Mouse (Mus musculus) splenic B cell, adult 2 months (primary cell): ENCODE measurements around the gene Neurl2.

Experiments used
- DNase-seq: peaks from one replicate; pipeline ENCODE4 v3.0.0-alpha.2; 2011; ENCODE audit warnings: low read depth, low spot score
- H3K27me3 ChIP-seq: 2 replicates; pipeline ENCODE4 v1.6.1; 2012; ENCODE audit warnings: mild to moderate bottlenecking, low read length, moderate library complexity, mixed read lengths; ENCODE audit not compliant: control insufficient read depth, poor library complexity, insufficient read depth, severe bottlenecking
- H3K36me3 ChIP-seq: 2 replicates; pipeline ENCODE4 v1.6.1; 2012; ENCODE audit warnings: mild to moderate bottlenecking, low read length, moderate library complexity, mixed read lengths; ENCODE audit not compliant: control insufficient read depth, poor library complexity, insufficient read depth, severe bottlenecking

Neurl2 gene

GRCm38 (mm10) chr2:164832748-164833301 lies 431 bp downstream of the Neurl2 start, which contains the start of gene Ctsa:
Gene Ctsa, plus strand, starts transcription at chr2:164832873.
- Histone ChIP-seq H3K27me3 (no peaks in the 10 kb centered on the region), H3K36me3 (peaks cover 5% of the 10 kb centered on the region)
- peak; percentile 88 for DNase-seq

- H3K36me3 ChIP-seq, result peaks cover 5% of the 10 kb centered on the region
- H3K27me3 ChIP-seq, result no peaks in the 10 kb centered on the region
- DNase-seq, result no peak
These were observed 1.1 kb downstream of the Neurl2 start for GRCm38 (mm10) chr2:164832032-164832747.

- peak; percentile 75 for DNase-seq
- no peaks in the 10 kb centered on the region for H3K27me3 ChIP-seq
- peaks cover 1% of the 10 kb centered on the region; the same call in 1 of the 2 replicates for H3K36me3 ChIP-seq
These were observed 2.2 kb downstream of the Neurl2 start for GRCm38 (mm10) chr2:164831029-164831428.

GRCm38 (mm10) chr2:164829090-164829489 lies 4.2 kb downstream of the Neurl2 start:
- DNase-seq, result no peak
- Histone ChIP-seq H3K27me3 (no peaks in the 10 kb centered on the region), H3K36me3 (peaks cover 3% of the 10 kb centered on the region)

- no peaks in the 10 kb centered on the region for H3K27me3 ChIP-seq
- peaks cover 3% of the 10 kb centered on the region for H3K36me3 ChIP-seq
- no peak for DNase-seq
These were observed 4.8 kb downstream of the Neurl2 start, which contains the start of gene Spata25 for GRCm38 (mm10) chr2:164828437-164828836. Gene Spata25, minus strand, starts transcription at chr2:164828537.

GRCm38 (mm10) chr2:164827146-164827850 lies 6.0 kb downstream of the Neurl2 start:
- Histone ChIP-seq H3K27me3 (no peaks in the 10 kb centered on the region), H3K36me3 (peaks cover 3% of the 10 kb centered on the region)
- DNase-seq, result no peak

GRCm38 (mm10) chr2:164825521-164825920 lies 7.7 kb downstream of the Neurl2 start:
- no peak for DNase-seq
- no peaks in the 10 kb centered on the region for H3K27me3 ChIP-seq
- H3K36me3 ChIP-seq, result peaks cover 3% of the 10 kb centered on the region

- H3K27me3 ChIP-seq, result no peaks in the 10 kb centered on the region
- DNase-seq, result no peak
- peaks cover 3% of the 10 kb centered on the region for H3K36me3 ChIP-seq
These were observed 9.3 kb downstream of the Neurl2 start for GRCm38 (mm10) chr2:164823969-164824368.

GRCm38 (mm10) chr2:164823181-164823585 lies 10.1 kb downstream of the Neurl2 start:
- no peak for DNase-seq
- H3K27me3 ChIP-seq, result no peaks in the 10 kb centered on the region
- peaks cover 3% of the 10 kb centered on the region for H3K36me3 ChIP-seq

- peak; percentile 99 for DNase-seq
- H3K27me3 ChIP-seq, result no peaks in the 10 kb centered on the region
- H3K36me3 ChIP-seq, result peaks cover 3% of the 10 kb centered on the region
These were observed 10.6 kb downstream of the Neurl2 start, which contains the start of gene Zswim1 for GRCm38 (mm10) chr2:164822636-164823165. Gene Zswim1, plus strand, starts transcription at chr2:164822686.

- H3K27me3 ChIP-seq, result no peaks in the 10 kb centered on the region
These were observed 12.2 kb downstream of the Neurl2 start for GRCm38 (mm10) chr2:164821060-164821459.

GRCm38 (mm10) chr2:164817703-164818102 lies 15.6 kb downstream of the Neurl2 start:
- no peaks in the 10 kb centered on the region for H3K27me3 ChIP-seq
- no peak for DNase-seq
- H3K36me3 ChIP-seq, result no peaks in the 10 kb centered on the region

More at GRCm38 (mm10) chr2:164821060-164821459, 12.2 kb downstream of the Neurl2 start:
- DNase-seq, result no peak
- H3K36me3 ChIP-seq, result peaks cover 1% of the 10 kb centered on the region; the same call in 1 of the 2 replicates

- Histone ChIP-seq H3K36me3 (no peaks in the 10 kb centered on the region), H3K27me3 (no peaks in the 10 kb centered on the region)
- DNase-seq, result no peak
These were observed 16.1 kb downstream of the Neurl2 start for GRCm38 (mm10) chr2:164817206-164817605.

GRCm38 (mm10) chr2:164815821-164816220 lies 17.4 kb downstream of the Neurl2 start:
- DNase-seq, result no peak
- Histone ChIP-seq H3K27me3 (no peaks in the 10 kb centered on the region), H3K36me3 (no peaks in the 10 kb centered on the region)

GRCm38 (mm10) chr2:164815348-164815747 lies 17.9 kb downstream of the Neurl2 start:
- no peak for DNase-seq
- no peaks in the 10 kb centered on the region for H3K27me3 ChIP-seq
- H3K36me3 ChIP-seq, result no peaks in the 10 kb centered on the region
